Mouse (Mus musculus) myocyte (in vitro differentiated cells): Measurements from ENCODE around the gene Mpp6. TPM values are rescaled to one million over a fixed set of nuclear protein-coding genes. Genes with fewer than 3 reads are reported as not detected.

Experiments used
- H3K27me3 ChIP-seq: one replicate; pipeline ENCODE4 v1.6.1; 2011; ENCODE audit not compliant: control insufficient read depth, insufficient read depth, insufficient read length
- H3K36me3 ChIP-seq: one replicate; pipeline ENCODE4 v1.6.1; 2011; ENCODE audit not compliant: control insufficient read depth, insufficient read depth
- H3K4me2 ChIP-seq: one replicate; pipeline ENCODE4 v1.6.1; 2011; ENCODE audit warnings: low read depth, control low read depth
- H3K4me3 ChIP-seq: one replicate; pipeline ENCODE4 v1.5.1; 2011; ENCODE audit warnings: mild to moderate bottlenecking, control low read depth, moderate library complexity
- H3K79me2 ChIP-seq: one replicate; pipeline ENCODE4 v1.6.1; 2011; ENCODE audit not compliant: control insufficient read depth, insufficient read depth
- H3ac ChIP-seq: one replicate; pipeline ENCODE4 v1.6.1; 2011; ENCODE audit not compliant: control insufficient read depth, insufficient read length
- CEBPB ChIP-seq: IDR thresholded peaks from 2 replicates; pipeline ENCODE4 v1.6.1; 2011; ENCODE audit warnings: mild to moderate bottlenecking, moderate library complexity; ENCODE audit not compliant: poor library complexity, insufficient read depth, severe bottlenecking
- E2F4 ChIP-seq: IDR thresholded peaks from one replicate; pipeline ENCODE4 v1.6.1; 2011; ENCODE audit warnings: mild to moderate bottlenecking, control low read depth, moderate library complexity; ENCODE audit not compliant: insufficient read depth
- MAX ChIP-seq: IDR thresholded peaks from one replicate; pipeline ENCODE4 v1.6.1; 2011; ENCODE audit warnings: low read depth, mild to moderate bottlenecking, control low read depth
- MYOD1 ChIP-seq, 3 experiments: IDR thresholded peaks; one replicate each; pipeline ENCODE4 v1.6.1; 2011; ENCODE audit warnings: control low read depth in 2 of 3, low read depth in 2 of 3, mild to moderate bottlenecking in 2 of 3, moderate library complexity in 1 of 3; ENCODE audit not compliant: insufficient read length in 2 of 3, control insufficient read depth in 1 of 3
- MYOG ChIP-seq, 3 experiments: IDR thresholded peaks; one replicate each; pipeline ENCODE4 v1.6.1; 2011; ENCODE audit warnings: control low read depth in 2 of 3, low read depth in 2 of 3, mild to moderate bottlenecking in 2 of 3; ENCODE audit not compliant: insufficient read length in 2 of 3, control insufficient read depth in 1 of 3, insufficient read depth in 1 of 3
- POLR2A ChIP-seq: IDR thresholded peaks from one replicate; pipeline ENCODE4 v1.6.1; 2011; ENCODE audit warnings: low read depth, mild to moderate bottlenecking, control low read depth, moderate library complexity; ENCODE audit not compliant: insufficient read length
- POLR2AphosphoS2 ChIP-seq: IDR thresholded peaks from one replicate; pipeline ENCODE4 v1.6.1; 2011; ENCODE audit warnings: low read depth, control low read depth; ENCODE audit not compliant: insufficient read length
- REST ChIP-seq: IDR thresholded peaks from one replicate; pipeline ENCODE4 v1.6.1; 2011; ENCODE audit warnings: mild to moderate bottlenecking, control low read depth, moderate library complexity; ENCODE audit not compliant: insufficient read depth, insufficient read length
- SRF ChIP-seq: IDR thresholded peaks from one replicate; pipeline ENCODE4 v1.6.1; 2011; ENCODE audit warnings: low read depth; ENCODE audit not compliant: control insufficient read depth, insufficient read length
- TCF12 ChIP-seq: IDR thresholded peaks from one replicate; pipeline ENCODE4 v1.6.1; 2011; ENCODE audit warnings: mild to moderate bottlenecking, control low read depth; ENCODE audit not compliant: poor library complexity, insufficient read depth, severe bottlenecking
- TCF3 ChIP-seq: IDR thresholded peaks from one replicate; pipeline ENCODE4 v1.6.1; 2011; ENCODE audit warnings: low read depth, control low read depth; ENCODE audit not compliant: insufficient read length
- USF1 ChIP-seq: IDR thresholded peaks from one replicate; pipeline ENCODE4 v1.6.1; 2011; ENCODE audit warnings: low read depth, mild to moderate bottlenecking, control low read depth, moderate library complexity
- polyA plus RNA-seq: library from polyadenylated mRNA; unstranded; fragments of >200 nt; fragmentation: generic; extraction: Trizol; gene quantifications from one replicate; pipeline ENCODE4 v1.2.1, GENCODE M21; 2012; ENCODE audit warnings: missing spikeins

Mpp6 gene
- polyA plus RNA-seq, 1 experiment: 17.2 TPM

GRCm38 (mm10) chr6:50222351-50222750 lies 112.3 kb downstream of the Mpp6 start:
- no peak overlapping the region for H3K4me2 ChIP-seq
- H3K36me3 ChIP-seq: no peaks in the 10 kb centered on the region
- H3K27me3 ChIP-seq: no peaks in the 10 kb centered on the region
- H3K4me3 ChIP-seq: no peak overlapping the region
- no peak overlapping the region for H3ac ChIP-seq
- no peak for TF ChIP-seq MYOD1 (IDR thresholded peaks at IDR 0.05; ENCODE audit: control insufficient read depth in 1 of 3, insufficient read length in 2 of 3, low read depth in 2 of 3)
- no peaks in the 10 kb centered on the region for H3K79me2 ChIP-seq

- Histone ChIP-seq H3K79me2 (no peaks in the 10 kb centered on the region), H3K4me3 (no peak overlapping the region), H3K4me2 (no peak overlapping the region), H3K27me3 (no peaks in the 10 kb centered on the region), H3ac (no peak overlapping the region), H3K36me3 (no peaks in the 10 kb centered on the region)
- TF ChIP-seq TCF12 (no peak), REST (no peak)
Measured at GRCm38 (mm10) chr6:50222986-50223385, 112.9 kb downstream of the Mpp6 start.

GRCm38 (mm10) chr6:50223606-50224005 lies 113.6 kb downstream of the Mpp6 start:
- no peaks in the 10 kb centered on the region for H3K79me2 ChIP-seq
- TF ChIP-seq SRF: no peak
- TF ChIP-seq REST: no peak
- TF ChIP-seq MYOD1 (IDR thresholded peaks at IDR 0.05; ENCODE audit: control insufficient read depth in 1 of 3, insufficient read length in 2 of 3, low read depth in 2 of 3): no peak
- no peak for TF ChIP-seq E2F4
- no peak for TF ChIP-seq POLR2A
- no peak for TF ChIP-seq USF1
- no peak for TF ChIP-seq MYOG (IDR thresholded peaks at IDR 0.05; ENCODE audit: control insufficient read depth in 1 of 3, insufficient read depth in 1 of 3, insufficient read length in 2 of 3, low read depth in 2 of 3)
- no peak for TF ChIP-seq POLR2AphosphoS2
- no peak for TF ChIP-seq CEBPB
- no peak for TF ChIP-seq TCF12
- TF ChIP-seq TCF3: no peak
- TF ChIP-seq MAX: no peak
- no peak overlapping the region for H3ac ChIP-seq
- H3K27me3 ChIP-seq: no peaks in the 10 kb centered on the region
- no peak overlapping the region for H3K4me3 ChIP-seq
- no peak overlapping the region for H3K4me2 ChIP-seq
- H3K36me3 ChIP-seq: no peaks in the 10 kb centered on the region

- H3K4me2 ChIP-seq: no peak overlapping the region
- no peak overlapping the region for H3K4me3 ChIP-seq
- TF ChIP-seq MYOG (IDR thresholded peaks at IDR 0.05; ENCODE audit: control insufficient read depth in 1 of 3, insufficient read depth in 1 of 3, insufficient read length in 2 of 3, low read depth in 2 of 3) (no peak), CEBPB (no peak), POLR2A (no peak)
- no peak overlapping the region for H3ac ChIP-seq
- no peaks in the 10 kb centered on the region for H3K27me3 ChIP-seq
- no peaks in the 10 kb centered on the region for H3K36me3 ChIP-seq
- no peaks in the 10 kb centered on the region for H3K79me2 ChIP-seq
Measured at GRCm38 (mm10) chr6:50225232-50225631, 115.2 kb downstream of the Mpp6 start.

GRCm38 (mm10) chr6:50228180-50228579 lies 118.1 kb downstream of the Mpp6 start:
- H3K79me2 ChIP-seq: no peaks in the 10 kb centered on the region
- H3K36me3 ChIP-seq: no peaks in the 10 kb centered on the region
- TF ChIP-seq MAX (no peak), POLR2A (no peak), TCF12 (no peak), SRF (no peak), TCF3 (no peak), CEBPB (no peak), MYOG (IDR thresholded peaks at IDR 0.05; ENCODE audit: control insufficient read depth in 1 of 3, insufficient read depth in 1 of 3, insufficient read length in 2 of 3, low read depth in 2 of 3) (no peak), REST (no peak), MYOD1 (IDR thresholded peaks at IDR 0.05; ENCODE audit: control insufficient read depth in 1 of 3, insufficient read length in 2 of 3, low read depth in 2 of 3) (no peak), POLR2AphosphoS2 (no peak), USF1 (no peak), E2F4 (no peak)
- H3K4me3 ChIP-seq: no peak overlapping the region
- H3K4me2 ChIP-seq: no peak overlapping the region
- H3ac ChIP-seq: no peak overlapping the region
- H3K27me3 ChIP-seq: no peaks in the 10 kb centered on the region

- no peaks in the 10 kb centered on the region for H3K27me3 ChIP-seq
- no peak overlapping the region for H3ac ChIP-seq
- no peaks in the 10 kb centered on the region for H3K79me2 ChIP-seq
- H3K4me2 ChIP-seq: no peak overlapping the region
- no peaks in the 10 kb centered on the region for H3K36me3 ChIP-seq
- H3K4me3 ChIP-seq: no peak overlapping the region
- TF ChIP-seq MYOD1 (IDR thresholded peaks at IDR 0.05; ENCODE audit: control insufficient read depth in 1 of 3, insufficient read length in 2 of 3, low read depth in 2 of 3) (no peak), E2F4 (no peak), POLR2AphosphoS2 (no peak), USF1 (no peak), SRF (no peak), CEBPB (no peak), TCF12 (no peak), MAX (no peak), MYOG (IDR thresholded peaks at IDR 0.05; ENCODE audit: control insufficient read depth in 1 of 3, insufficient read depth in 1 of 3, insufficient read length in 2 of 3, low read depth in 2 of 3) (no peak), POLR2A (no peak), REST (no peak), TCF3 (no peak)
Measured at GRCm38 (mm10) chr6:50231288-50231687, 121.2 kb downstream of the Mpp6 start.
